Mouse (Mus musculus): ENCODE results near the gene Mup16.
"Not testable (repeated sequence)": the region's sequence is repeated elsewhere in the genome, so short reads cannot be mapped to it uniquely, and the experiment has no call there.

The Mup16 gene

GRCm38 (mm10) chr4:61519431-61519830 is at the start of gene Mup16:
Mup16 (minus strand) TSS chr4:61519531.
- not testable (repeated sequence) for DNase-seq

DNA sequence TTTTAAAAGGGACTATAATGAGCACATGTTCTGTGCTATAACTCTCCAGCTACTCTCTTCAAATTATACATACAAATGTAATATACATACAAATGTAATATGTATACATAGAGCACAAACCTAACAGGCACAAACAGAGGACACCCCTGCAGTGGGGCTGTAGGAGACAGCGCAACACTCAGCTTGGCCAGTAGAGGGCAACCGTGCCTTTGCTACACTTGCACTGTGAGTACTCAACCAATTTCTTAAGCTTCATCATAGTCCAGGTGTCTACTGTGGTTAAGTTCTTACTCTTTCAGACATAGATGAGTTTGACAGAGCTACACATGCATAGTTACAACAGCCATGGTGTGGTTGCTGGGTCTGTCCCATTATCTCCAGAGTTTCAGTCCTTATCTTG is 36.6 kb upstream of the Mup16 start:
- peak in 1 of 2 experiments; percentile 1 for DNase-seq
